Mouse (Mus musculus) small intestine, adult 2 months (tissue): ENCODE measurements at regions not wholly inside any gene's neighbourhood (a gene's known extent, or its start where the extent isn't known, plus 50 kb on each side); places are given as distances from the start of the nearest gene placed in this dataset.

Experiments
- CTCF ChIP-seq: fragments of 200-500 bp; IDR thresholded peaks from 2 replicates; pipeline ENCODE4 v1.5.1; 2012; ENCODE audit warnings: low read depth, mild to moderate bottlenecking, control low read depth, inconsistent platforms, low read length, moderate library complexity, mixed read lengths; ENCODE audit not compliant: insufficient replicate concordance, insufficient read length; ENCODE audit errors: extremely low read depth
- POLR2A ChIP-seq: fragments of 200-500 bp; IDR thresholded peaks from 2 replicates; pipeline ENCODE4 v1.6.1; 2012; ENCODE audit warnings: low read depth, mild to moderate bottlenecking, control low read depth, inconsistent platforms, low read length, moderate library complexity

DNA sequence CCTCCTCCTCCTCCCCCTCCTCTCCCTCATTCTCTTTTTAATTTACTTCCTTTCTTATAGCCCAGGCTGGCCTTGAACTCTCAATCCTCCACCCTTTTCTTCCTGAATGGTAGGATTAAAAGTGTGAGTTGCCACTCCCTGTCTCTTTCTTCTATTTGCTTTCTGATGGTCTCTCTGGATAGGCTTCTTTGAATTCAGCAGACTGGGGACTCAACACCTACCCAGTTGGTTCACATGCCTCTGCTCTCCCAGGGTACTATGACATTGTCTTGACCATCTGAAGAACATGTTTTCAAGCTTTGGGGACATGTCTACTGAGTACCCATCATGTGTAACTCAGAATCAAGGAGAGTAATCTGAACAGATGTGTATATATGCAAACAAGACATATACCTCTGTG lies 85.1 kb downstream of the Sall1 start:
- no peak for TF ChIP-seq POLR2A
- no peak for TF ChIP-seq CTCF
